Mouse (Mus musculus) liver, postnatal 0 days (tissue): ENCODE results near the gene Mpzl1.

Source experiments
- CTCF ChIP-seq: sonication (generic); IDR thresholded peaks from 2 replicates; pipeline ENCODE4 v1.5.1; 2016; ENCODE audit warnings: antibody characterized with exemption, low read depth
- EP300 ChIP-seq: IDR thresholded peaks from 2 replicates; pipeline ENCODE4 v1.6.1; 2016; ENCODE audit warnings: antibody characterized with exemption, low read depth, mild to moderate bottlenecking

- no peak for TF ChIP-seq CTCF
- TF ChIP-seq EP300 = peak; percentile 11; the same call in 1 of the 2 replicates
These were observed 17.0 kb downstream of the Mpzl1 start for GRCm38 (mm10) chr1:165617166-165617891.
